Mouse (Mus musculus) splenic B cell, adult 2 months (primary cell): ENCODE data around the gene Tmed4.

Source experiments
- DNase-seq: peaks from one replicate; pipeline ENCODE4 v3.0.0-alpha.2; 2011; ENCODE audit warnings: low read depth, low spot score
- H3K27me3 ChIP-seq: 2 replicates; pipeline ENCODE4 v1.6.1; 2012; ENCODE audit warnings: mild to moderate bottlenecking, low read length, moderate library complexity, mixed read lengths; ENCODE audit not compliant: control insufficient read depth, poor library complexity, insufficient read depth, severe bottlenecking
- H3K36me3 ChIP-seq: 2 replicates; pipeline ENCODE4 v1.6.1; 2012; ENCODE audit warnings: mild to moderate bottlenecking, low read length, moderate library complexity, mixed read lengths; ENCODE audit not compliant: control insufficient read depth, poor library complexity, insufficient read depth, severe bottlenecking

Tmed4 gene

DNA sequence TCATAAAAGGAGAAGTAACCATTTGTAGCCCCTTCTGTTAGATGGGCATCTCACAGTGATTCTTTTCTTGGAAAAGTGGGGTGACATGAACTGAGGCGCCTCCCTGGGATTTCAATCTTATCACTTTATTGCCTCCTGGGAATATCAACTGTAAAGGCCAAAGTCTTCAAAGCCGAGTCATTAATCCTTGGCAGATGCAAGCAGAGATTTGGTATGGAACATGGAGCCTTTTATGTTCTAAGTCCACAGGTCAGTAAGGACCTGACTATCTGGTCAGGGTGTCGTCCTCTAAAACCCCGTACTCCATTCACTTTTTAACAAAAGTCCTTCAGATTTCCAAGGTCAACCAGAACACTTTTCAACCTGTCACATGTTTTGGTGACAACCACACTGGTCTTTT lies 21.8 kb downstream of the Tmed4 start:
- no peaks in the 10 kb centered on the region for H3K27me3 ChIP-seq
- no peak for DNase-seq
- no peaks in the 10 kb centered on the region for H3K36me3 ChIP-seq

DNA sequence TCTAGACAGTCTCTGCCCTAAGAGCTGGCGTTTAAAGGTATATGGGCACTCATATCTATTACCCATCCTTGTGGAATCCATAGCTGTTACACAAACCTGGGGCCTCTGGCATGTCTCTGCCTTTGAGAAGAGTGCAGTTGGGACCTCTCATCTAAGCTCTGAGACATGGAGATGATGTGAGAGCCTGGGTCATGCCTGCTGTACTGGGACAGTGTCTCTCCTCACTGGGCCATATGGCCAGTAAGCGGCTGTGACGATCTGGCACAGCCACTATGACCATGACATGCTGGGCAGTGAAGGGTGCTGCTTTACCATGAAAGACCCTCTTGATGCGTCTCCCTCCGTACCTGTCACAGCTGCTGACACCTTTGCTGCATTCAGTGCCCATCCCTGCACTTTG lies 22.4 kb downstream of the Tmed4 start:
- no peaks in the 10 kb centered on the region for H3K27me3 ChIP-seq
- no peaks in the 10 kb centered on the region for H3K36me3 ChIP-seq
- no peak for DNase-seq

DNA sequence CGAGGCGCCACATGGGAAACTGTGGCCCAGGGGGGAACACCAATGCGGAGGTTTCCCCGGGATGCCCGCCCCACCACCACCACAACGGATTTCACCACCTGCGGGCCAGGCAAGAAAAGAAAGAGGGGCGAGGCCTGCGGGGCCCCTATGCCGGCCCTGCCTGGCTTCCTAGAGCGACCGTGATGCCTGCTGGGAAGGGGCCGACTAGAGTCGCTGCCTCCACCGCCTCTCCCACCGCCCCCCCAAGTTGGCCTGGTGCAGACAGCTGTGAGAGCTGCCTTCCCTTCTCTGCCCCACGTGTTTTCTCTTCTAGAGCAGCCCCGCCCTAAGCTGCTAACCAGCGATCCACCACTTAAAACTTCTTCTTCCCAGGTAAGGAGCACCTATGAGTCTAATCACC lies 30.0 kb downstream of the Tmed4 start:
- Histone ChIP-seq H3K27me3 (no peaks in the 10 kb centered on the region; the same call in 1 of the 2 replicates), H3K36me3 (no peaks in the 10 kb centered on the region)
- DNase-seq = no peak

DNA sequence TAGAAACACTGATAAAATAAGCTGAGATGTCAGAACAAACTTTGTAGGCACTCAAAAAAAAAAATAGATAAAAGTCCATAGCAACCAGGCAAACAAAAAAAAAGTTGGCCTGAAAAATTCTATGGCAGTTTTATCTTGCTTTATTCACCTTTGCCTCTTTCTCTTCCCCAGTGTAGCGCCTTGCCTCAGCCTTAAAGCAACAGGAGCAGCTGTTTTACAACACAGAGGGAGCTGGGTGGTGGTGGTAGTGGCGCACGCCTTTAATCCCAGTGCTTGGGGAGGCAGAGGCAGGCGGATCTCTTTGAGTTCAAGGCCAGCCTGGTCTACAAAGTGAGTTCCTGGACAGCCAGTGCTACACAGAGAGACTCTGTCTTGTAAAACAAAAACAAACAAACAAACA lies 41.6 kb downstream of the Tmed4 start:
- no peak for DNase-seq
- Histone ChIP-seq H3K27me3 (no peaks in the 10 kb centered on the region), H3K36me3 (no peaks in the 10 kb centered on the region)

DNA sequence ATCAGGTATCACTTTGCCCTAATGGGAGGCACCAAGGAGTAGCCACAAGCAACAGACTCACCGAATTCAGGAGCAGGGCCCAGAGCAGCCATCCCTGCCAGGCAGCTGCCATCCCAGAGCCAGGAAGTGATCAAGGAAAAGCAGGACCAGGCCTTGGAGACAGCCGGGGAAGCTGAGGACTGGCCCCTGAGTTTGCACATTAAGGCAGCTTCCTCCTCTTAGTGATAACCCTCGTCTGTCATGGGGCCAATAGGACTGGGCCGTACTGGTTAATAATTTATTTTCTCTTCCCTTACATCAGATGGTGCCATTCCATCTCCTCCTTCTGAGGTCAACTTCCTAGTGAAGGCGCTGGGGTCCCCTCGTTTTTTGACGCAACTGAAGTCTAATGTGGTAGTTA lies 44.7 kb downstream of the Tmed4 start, which contains the start of gene Npc1l1:
Gene Npc1l1, minus strand, starts transcription at position 132 of the 400 bp plus-strand sequence.
- no peak for DNase-seq

DNA sequence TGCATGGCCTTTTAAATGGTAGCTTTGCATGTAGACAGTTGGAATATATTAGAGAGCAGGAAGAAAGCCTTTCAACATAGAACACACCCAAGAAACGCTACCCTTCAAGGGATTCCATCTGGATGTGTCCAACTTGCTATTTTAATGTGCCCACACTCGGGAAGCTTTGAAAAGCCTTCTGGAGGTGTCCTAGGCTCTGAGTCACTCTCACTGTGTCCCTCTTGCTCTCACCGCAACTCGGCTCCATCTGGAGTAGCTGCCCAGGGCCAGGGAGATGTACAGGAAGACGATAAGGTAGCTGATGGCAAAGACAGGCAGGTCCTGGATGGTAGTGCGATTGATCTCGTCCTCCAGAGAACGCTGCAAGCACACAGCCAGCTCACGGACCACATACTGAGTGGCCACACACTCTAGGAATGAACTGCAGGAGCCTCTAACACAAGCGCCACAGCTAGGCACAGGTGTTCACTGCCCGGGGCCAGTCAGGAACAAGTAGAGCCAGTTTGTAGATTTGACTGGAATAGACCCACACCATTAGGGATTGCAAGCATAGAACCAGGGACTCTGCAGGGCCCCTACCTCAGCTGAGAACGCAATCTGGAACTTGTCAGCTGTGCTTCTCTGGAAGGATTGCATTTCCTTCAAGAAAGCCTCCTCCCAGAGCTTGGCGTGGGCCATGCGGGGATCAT lies 50.0 kb downstream of the Tmed4 start:
- Histone ChIP-seq H3K36me3 (no peaks in the 10 kb centered on the region), H3K27me3 (no peaks in the 10 kb centered on the region)
- DNase-seq = no peak

More for the DNA sequence above, 44.7 kb downstream of the Tmed4 start, which contains the start of gene Npc1l1:
- Histone ChIP-seq H3K27me3 (no peaks in the 10 kb centered on the region), H3K36me3 (no peaks in the 10 kb centered on the region)

DNA sequence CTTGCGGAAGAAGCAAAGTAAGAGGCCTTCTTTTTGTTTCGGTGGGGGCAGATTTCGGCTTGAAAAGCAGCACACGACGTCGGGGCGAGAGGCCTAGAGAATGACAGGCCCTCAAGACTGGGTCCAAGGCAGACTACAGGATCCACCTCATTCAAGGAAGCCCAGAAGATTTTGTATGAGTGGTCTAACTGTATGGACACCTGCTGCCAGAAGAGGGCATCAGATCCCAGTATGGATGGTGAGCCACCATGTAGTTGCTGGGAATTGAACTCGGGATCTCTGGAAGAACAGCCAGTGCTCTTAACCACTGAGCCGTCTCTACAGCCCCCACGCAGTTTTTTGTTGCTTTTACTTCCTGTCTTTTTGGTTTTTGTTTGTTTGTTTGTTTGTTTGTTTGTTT lies 52.5 kb downstream of the Tmed4 start:
- H3K27me3 ChIP-seq = no peaks in the 10 kb centered on the region
- DNase-seq = no peak

More for the DNA sequence above, 52.5 kb downstream of the Tmed4 start:
- no peaks in the 10 kb centered on the region for H3K36me3 ChIP-seq
